ENCODE assay signal across 22 mouse cellular contexts in genomic region chr6:116394916-116395648, GRCm38 (mm10).
"Had no signal": no experiment of that assay in that cellular context is flagged by ENCODE, and none has a peak within 500 bp of the region (broad histone marks: within the 10 kb centered on the region; RNA-seq: fewer than 3 reads in every experiment).

No protein-coding gene starts in this region.

- H3K4me1 ChIP-seq: intestine, embryonic 15.5 days; limb, embryonic 13.5 days; limb, embryonic 15.5 days had no signal

- H3K27ac ChIP-seq: heart, embryonic 10.5 days; hindbrain, embryonic 13.5 days; hindbrain, embryonic 15.5 days; hindbrain, postnatal 0 days; intestine, embryonic 15.5 days; kidney, postnatal 0 days; limb, embryonic 13.5 days; limb, embryonic 15.5 days; liver, embryonic 12.5 days; liver, embryonic 14.5 days had no signal

- H3K4me3 ChIP-seq: heart, embryonic 10.5 days; heart, embryonic 12.5 days; hindbrain, embryonic 13.5 days; hindbrain, embryonic 15.5 days; intestine, embryonic 15.5 days; limb, embryonic 13.5 days; limb, embryonic 15.5 days; liver, embryonic 12.5 days had no signal

- DNase-seq: gastrocnemius, postnatal 14 days; gastrocnemius, postnatal 36 days; heart, adult 18-20 months; heart, postnatal 10 days; kidney, adult 11 months; kidney, adult 8-10 months; kidney, postnatal 14 days; kidney, postnatal 36 days; layer of hippocampus, adult 9-11 months; layer of hippocampus, postnatal 36 days; left cerebral cortex, postnatal 4 days had no signal

- ATAC-seq: hindbrain, postnatal 0 days; intestine, embryonic 15.5 days; liver, embryonic 12.5 days had no signal

- H3K4me2 ChIP-seq: heart, embryonic 12.5 days; hindbrain, embryonic 13.5 days; hindbrain, embryonic 15.5 days; intestine, embryonic 15.5 days; limb, embryonic 13.5 days; limb, embryonic 15.5 days; liver, embryonic 12.5 days had no signal

- H3K9me3 ChIP-seq: heart, embryonic 10.5 days; heart, embryonic 12.5 days; hindbrain, embryonic 13.5 days; hindbrain, embryonic 15.5 days; intestine, embryonic 15.5 days; limb, embryonic 13.5 days; limb, embryonic 15.5 days; liver, embryonic 12.5 days had no signal

- H3K36me3 ChIP-seq: heart, embryonic 10.5 days; heart, embryonic 12.5 days; hindbrain, embryonic 13.5 days; hindbrain, embryonic 15.5 days; intestine, embryonic 15.5 days; limb, embryonic 13.5 days; limb, embryonic 15.5 days had no signal

- H3K9ac ChIP-seq: heart, embryonic 12.5 days; hindbrain, embryonic 13.5 days; hindbrain, embryonic 15.5 days; intestine, embryonic 15.5 days; limb, embryonic 13.5 days; limb, embryonic 15.5 days; liver, embryonic 12.5 days; liver, embryonic 14.5 days had no signal

- H3K27me3 ChIP-seq: heart, embryonic 12.5 days; hindbrain, embryonic 13.5 days; hindbrain, embryonic 15.5 days; intestine, embryonic 15.5 days; limb, embryonic 13.5 days; limb, embryonic 15.5 days; liver, embryonic 12.5 days had no signal
